Mouse (Mus musculus) midbrain, postnatal 0 days (tissue): ENCODE data around the gene Eif4e2. TPM values are rescaled to one million over a fixed set of nuclear protein-coding genes. Genes with fewer than 3 reads are reported as not detected.

ENCODE experiments used
- ATAC-seq: fragments of 200-750 bp; cut with Nextera tagmentation; 2 replicates; pipeline ENCODE4 v1.8.0; 2017; ENCODE audit warnings: moderate number of reproducible peaks, mild to moderate bottlenecking, moderate TSS enrichment, moderate library complexity; ENCODE audit not compliant: low FRiP score
- DNase-seq: peaks from one replicate; pipeline ENCODE4 v3.0.0-alpha.2; 2015; ENCODE audit warnings: low spot score
- H3K27ac ChIP-seq: fragments of 300-500 bp; sonication (generic); 2 replicates; pipeline ENCODE4 v1.5.1; 2014; ENCODE audit warnings: low read depth, mild to moderate bottlenecking, low read length, mixed read lengths
- H3K27me3 ChIP-seq: fragments of 300-500 bp; sonication (generic); 2 replicates; pipeline ENCODE4 v1.6.1; 2014; ENCODE audit warnings: low read length, control low read depth, mixed read lengths; ENCODE audit not compliant: insufficient read depth
- H3K36me3 ChIP-seq: fragments of 300-500 bp; sonication (generic); 2 replicates; pipeline ENCODE4 v1.6.1; 2014; ENCODE audit warnings: low read length, control low read depth, mixed read lengths; ENCODE audit not compliant: insufficient read depth
- H3K4me1 ChIP-seq: fragments of 300-500 bp; sonication (generic); 2 replicates; pipeline ENCODE4 v1.6.1; 2014; ENCODE audit warnings: mild to moderate bottlenecking, control low read depth, antibody characterized with exemption, low read length, mixed read lengths; ENCODE audit not compliant: insufficient read depth
- H3K4me2 ChIP-seq: fragments of 300-500 bp; sonication (generic); 2 replicates; pipeline ENCODE4 v1.6.1; 2014; ENCODE audit warnings: low read depth, mild to moderate bottlenecking, low read length, mixed read lengths; ENCODE audit not compliant: poor library complexity, severe bottlenecking
- H3K4me3 ChIP-seq: fragments of 300-500 bp; sonication (generic); 2 replicates; pipeline ENCODE4 v1.5.1; 2014; ENCODE audit warnings: low read depth, mild to moderate bottlenecking, low read length, moderate library complexity
- H3K9ac ChIP-seq: fragments of 300-500 bp; sonication (generic); replicated peaks from 2 replicates; pipeline ENCODE4 v1.6.1; 2014; ENCODE audit warnings: mild to moderate bottlenecking, low read length, moderate library complexity, mixed read lengths; ENCODE audit not compliant: poor library complexity, severe bottlenecking
- H3K9me3 ChIP-seq: fragments of 300-500 bp; sonication (generic); 2 replicates; pipeline ENCODE4 v1.6.1; 2016; ENCODE audit warnings: low read length, control low read depth
- CTCF ChIP-seq: IDR thresholded peaks from 2 replicates; pipeline ENCODE4 v1.5.1; 2016; ENCODE audit warnings: antibody characterized with exemption, mild to moderate bottlenecking
- WGBS: fragments of 180-500 bp; shearing (Covaris S2); extraction: QIAGEN DNeasy Blood & Tissue Kit; methylation state at CpG from one replicate; pipeline ENCODE4 v1.1.7; 2014; 5-methylcytosine and 5-hydroxymethylcytosine counted together
- polyA plus RNA-seq: library from polyadenylated mRNA; unstranded; fragments of >200 nt; fragmentation: Nextera tagmentation; extraction: Ambion mirVana; gene quantifications from 2 replicates; pipeline ENCODE4 v1.2.1, GENCODE M21; 2015
- total RNA-seq: library from RNA; depleted of rRNA; stranded (reverse); fragments of >200 nt; gene quantifications from 2 replicates; pipeline ENCODE4 v1.2.3, GENCODE M21; 2014

Eif4e2 gene
- total and polyA plus RNA-seq, 2 experiments from 2014 or later: 64.5 to 92.7 TPM

GRCm38 (mm10) chr1:87183998-87184750 lies 29.5 kb upstream of the Eif4e2 start:
- no peaks in the 10 kb centered on the region for H3K9me3 ChIP-seq

GRCm38 (mm10) chr1:87184751-87185139 lies 29.0 kb upstream of the Eif4e2 start:
- Histone ChIP-seq H3K27me3 (peaks cover 22% of the 10 kb centered on the region), H3K4me1 (no peaks in the 10 kb centered on the region), H3K27ac (no peak overlapping the region), H3K4me3 (0 out of 2 replicates have a peak overlapping the region, but pooled peaks have one; percentile 9), H3K9ac (no peak overlapping the region), H3K4me2 (peak overlapping the region; percentile 41), H3K9me3 (no peaks in the 10 kb centered on the region), H3K36me3 (no peaks in the 10 kb centered on the region)
- ATAC-seq (peak; percentile 43; the same call in 1 of the 2 replicates), DNase-seq (peak; percentile 76)
- TF ChIP-seq CTCF: peak; percentile 73
- 4% methylated on average over 20 of the region's 20 CpGs for WGBS

More at GRCm38 (mm10) chr1:87183998-87184750, 29.5 kb upstream of the Eif4e2 start:
- Histone ChIP-seq H3K9ac (no peak overlapping the region), H3K36me3 (no peaks in the 10 kb centered on the region), H3K27ac (no peak overlapping the region), H3K4me2 (peak overlapping the region; percentile 41), H3K4me3 (0 out of 2 replicates have a peak overlapping the region, but pooled peaks have one; percentile 9), H3K4me1 (no peaks in the 10 kb centered on the region), H3K27me3 (peaks cover 22% of the 10 kb centered on the region)
- ATAC-seq (0 out of 2 replicates have a peak, but pooled peaks have one; percentile 13), DNase-seq (no peak)
- WGBS: 32% methylated on average over 15 of the region's 15 CpGs
- TF ChIP-seq CTCF: peak; percentile 45

- 0 out of 2 replicates have a peak overlapping the region, but pooled peaks have one; percentile 33 for H3K9ac ChIP-seq
- H3K4me2 ChIP-seq: no peak overlapping the region
- no peak overlapping the region for H3K4me3 ChIP-seq
- H3K4me1 ChIP-seq: no peaks in the 10 kb centered on the region
- no peaks in the 10 kb centered on the region for H3K9me3 ChIP-seq
- H3K36me3 ChIP-seq: no peaks in the 10 kb centered on the region
- 11% methylated on average over 13 of the region's 13 CpGs for WGBS
- DNase-seq: no peak
- ATAC-seq: no peak
- no peak overlapping the region for H3K27ac ChIP-seq
- TF ChIP-seq CTCF: no peak
- peaks cover 22% of the 10 kb centered on the region for H3K27me3 ChIP-seq
Measured at GRCm38 (mm10) chr1:87185526-87185925, 28.2 kb upstream of the Eif4e2 start.

- no peak overlapping the region for H3K27ac ChIP-seq
- H3K4me3 ChIP-seq: peak overlapping the region; percentile 48
- peak overlapping the region; percentile 33 for H3K9ac ChIP-seq
- peak; percentile 28; the same call in 1 of the 2 replicates for ATAC-seq
- no peak for TF ChIP-seq CTCF
- no peaks in the 10 kb centered on the region for H3K36me3 ChIP-seq
- 2% methylated on average over 54 of the region's 54 CpGs for WGBS
- H3K9me3 ChIP-seq: no peaks in the 10 kb centered on the region
- peak overlapping the region; percentile 93 for H3K4me2 ChIP-seq
- peaks cover 22% of the 10 kb centered on the region for H3K27me3 ChIP-seq
- H3K4me1 ChIP-seq: no peaks in the 10 kb centered on the region
- no peak for DNase-seq
Measured at GRCm38 (mm10) chr1:87186261-87187036, 27.3 kb upstream of the Eif4e2 start.

GRCm38 (mm10) chr1:87187037-87187355 lies 26.7 kb upstream of the Eif4e2 start:
- H3K9ac ChIP-seq: peak overlapping the region; percentile 33
- no peaks in the 10 kb centered on the region for H3K36me3 ChIP-seq
- peak; percentile 96 for TF ChIP-seq CTCF
- H3K4me1 ChIP-seq: no peaks in the 10 kb centered on the region
- H3K4me2 ChIP-seq: peak overlapping the region; percentile 93
- no peak overlapping the region for H3K27ac ChIP-seq
- H3K4me3 ChIP-seq: peak overlapping the region; percentile 48
- peaks cover 22% of the 10 kb centered on the region for H3K27me3 ChIP-seq
- no peaks in the 10 kb centered on the region for H3K9me3 ChIP-seq
- DNase-seq: peak; percentile 81
- ATAC-seq: peak; percentile 22; the same call in 1 of the 2 replicates
- WGBS: under 1% methylated on average over 15 of the region's 15 CpGs

- H3K9ac ChIP-seq: no peak within 1 kb of the TSS
- no peak within 1 kb of the TSS for H3K27ac ChIP-seq
- no peak for TF ChIP-seq CTCF
- no peaks in the 10 kb centered on the region for H3K9me3 ChIP-seq
- 45% methylated on average over 4 of the region's 4 CpGs for WGBS
- no peak for DNase-seq
- H3K4me3 ChIP-seq: no peak within 1 kb of the TSS
- no peak for ATAC-seq
- no peaks in the 10 kb centered on the region for H3K4me1 ChIP-seq
- H3K4me2 ChIP-seq: no peak within 1 kb of the TSS
- no peaks in the 10 kb centered on the region for H3K36me3 ChIP-seq
- H3K27me3 ChIP-seq: peaks cover 17% of the 10 kb centered on the region
Measured at GRCm38 (mm10) chr1:87190429-87190828, 23.3 kb upstream of the Eif4e2 start, which contains the start of gene Chrnd. Gene Chrnd (plus strand): TSS chr1:87190607.
